Mouse (Mus musculus): ENCODE results near the gene Trp53rka. TPM values are rescaled to one million over a fixed set of nuclear protein-coding genes. Genes with fewer than 3 reads are reported as not detected.
A peak's percentile ranks its signal among the peaks of the same experiment; 100 is the strongest.

The Trp53rka gene
- total RNA-seq, 2 experiments from 2014 or later, result 19.5 to 23.3 TPM

DNA sequence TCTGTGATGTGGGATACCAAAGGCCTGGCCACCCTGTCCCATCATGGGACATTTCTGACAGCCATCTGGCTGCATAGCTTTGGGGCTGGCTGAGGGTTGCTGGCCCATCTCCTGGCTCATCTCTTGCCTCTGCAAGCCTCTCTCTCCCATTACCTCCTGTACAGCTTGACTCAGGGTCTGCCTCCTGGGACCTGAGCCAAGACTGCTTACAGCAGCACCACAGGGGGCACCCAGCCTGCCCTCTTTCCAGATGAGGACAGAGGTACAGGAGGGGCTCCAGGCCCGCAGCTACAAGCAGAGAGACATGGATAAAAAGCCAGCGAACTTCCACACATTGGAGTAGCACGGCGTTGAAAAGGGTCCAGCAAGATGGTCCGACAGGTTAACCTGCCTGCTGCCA, 6.7 kb downstream of the Trp53rka start:
- no peak for DNase-seq (ENCODE audit: low spot score in 2 of 2)

- DNase-seq (ENCODE audit: low spot score in 2 of 2), result no peak
Measured at GRCm38 (mm10) chr2:165485826-165486225, 7.3 kb downstream of the Trp53rka start.

DNA sequence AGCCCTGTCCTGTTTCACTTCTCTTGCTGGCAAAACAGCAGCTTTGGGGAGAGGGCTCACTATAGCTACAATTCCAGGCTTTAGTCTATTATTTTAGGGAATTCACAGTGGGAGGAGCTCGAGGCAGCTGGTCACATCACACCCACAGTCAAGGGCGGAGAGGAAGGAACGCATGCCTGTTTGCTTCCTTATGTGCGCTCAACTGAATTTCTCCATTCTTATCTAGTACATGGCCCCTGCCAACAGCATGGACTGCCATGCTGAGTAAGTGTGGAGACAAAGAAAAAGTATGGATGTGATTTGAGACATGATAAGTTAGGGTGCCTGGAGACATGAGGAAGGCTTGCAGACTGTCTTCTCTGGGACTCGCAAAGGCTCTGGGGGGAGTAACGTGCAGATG, 9.0 kb downstream of the Trp53rka start:
- DNase-seq (ENCODE audit: low spot score in 2 of 2), result no peak

- no peak for DNase-seq (ENCODE audit: low spot score in 2 of 2)
Measured at GRCm38 (mm10) chr2:165482003-165482402, 11.1 kb downstream of the Trp53rka start.

DNA sequence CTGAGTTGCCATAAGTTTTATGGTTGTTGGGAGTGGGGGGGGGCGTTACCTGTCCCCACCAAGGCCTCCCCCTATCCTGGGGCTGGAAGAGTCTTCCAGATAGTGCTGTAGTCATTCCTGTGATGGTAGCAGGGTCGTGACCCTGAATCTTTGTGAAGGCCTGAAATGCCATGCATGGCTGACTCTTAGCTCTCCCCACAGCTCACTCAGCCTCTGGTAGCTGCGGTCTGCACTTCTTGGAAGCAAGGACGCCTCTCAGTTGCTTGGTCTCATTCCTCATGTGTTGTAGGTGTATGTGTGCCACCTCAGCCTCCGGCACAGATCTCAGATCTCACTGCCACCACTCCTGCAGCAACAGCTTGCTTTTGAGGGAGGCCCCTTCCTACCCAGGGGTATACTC, 17.3 kb downstream of the Trp53rka start:
- no peak for DNase-seq (ENCODE audit: low spot score in 2 of 2)

- no peak for DNase-seq (ENCODE audit: low spot score in 2 of 2)
Measured at GRCm38 (mm10) chr2:165475412-165475811, 17.7 kb downstream of the Trp53rka start.

DNA sequence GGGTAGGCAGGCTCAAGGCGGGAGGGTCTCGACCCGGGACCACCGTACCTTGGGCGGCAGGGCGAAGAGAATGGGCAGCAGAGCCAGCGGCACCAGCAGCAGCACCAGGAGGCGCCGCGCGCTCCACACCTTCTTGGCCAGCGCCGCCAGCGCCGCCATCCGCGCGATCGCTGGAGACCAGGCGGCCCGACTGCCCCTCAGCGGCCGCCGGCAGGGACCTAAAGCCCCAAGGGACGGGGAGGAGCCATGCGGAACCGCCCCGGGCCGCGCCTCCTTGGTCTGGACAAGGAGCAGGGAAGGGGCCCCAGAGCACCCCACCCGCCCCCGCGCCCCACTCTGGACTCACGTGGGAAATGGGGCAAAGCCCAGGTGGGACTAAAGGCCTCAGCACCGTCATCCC, 20.1 kb downstream of the Trp53rka start, which contains the start of gene Slc13a3:
TSS of gene Slc13a3 (minus strand) at position 228 of the 400 bp plus-strand sequence.
- peak in 1 of 2 experiments; percentile 39 for DNase-seq (ENCODE audit: low spot score in 2 of 2)

- no peak for DNase-seq (ENCODE audit: low spot score in 2 of 2)
Measured at GRCm38 (mm10) chr2:165471943-165472342, 21.2 kb downstream of the Trp53rka start.

- DNase-seq (ENCODE audit: low spot score in 2 of 2), result peak in 1 of 2 experiments; percentile 23
Measured at GRCm38 (mm10) chr2:165470167-165470566, 23.0 kb downstream of the Trp53rka start.

DNA sequence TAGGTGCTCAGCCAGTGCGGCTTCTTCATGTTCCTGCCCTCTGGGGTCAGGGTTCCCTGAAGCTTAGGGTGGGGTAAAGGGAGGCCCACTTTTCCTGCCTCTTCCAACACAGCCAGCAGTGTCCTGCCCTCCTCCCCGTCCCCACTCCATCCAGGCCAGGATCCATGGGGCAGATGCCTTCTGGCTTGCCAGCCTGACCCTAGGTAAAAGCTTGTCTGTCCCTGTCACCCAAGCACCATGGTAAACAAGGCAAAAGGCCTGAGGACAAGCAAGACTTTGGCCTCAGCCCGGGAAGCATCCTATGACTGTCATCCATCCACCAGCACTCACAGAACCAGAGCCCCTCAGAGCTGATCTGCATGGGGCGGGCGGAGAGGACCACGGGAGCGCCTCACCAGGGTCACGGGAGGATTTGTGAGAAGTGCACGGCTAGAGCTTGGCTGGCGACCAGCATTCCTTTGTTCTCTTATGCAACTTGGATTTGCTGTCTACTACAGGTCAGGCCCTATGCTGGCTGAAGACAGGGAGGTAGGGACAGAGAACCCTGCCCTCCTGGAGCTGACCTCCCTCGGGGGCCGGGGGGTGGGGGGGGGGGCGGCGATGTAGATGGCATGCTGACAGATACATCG, 25.2 kb downstream of the Trp53rka start:
- no peak for DNase-seq (ENCODE audit: low spot score in 2 of 2)

DNA sequence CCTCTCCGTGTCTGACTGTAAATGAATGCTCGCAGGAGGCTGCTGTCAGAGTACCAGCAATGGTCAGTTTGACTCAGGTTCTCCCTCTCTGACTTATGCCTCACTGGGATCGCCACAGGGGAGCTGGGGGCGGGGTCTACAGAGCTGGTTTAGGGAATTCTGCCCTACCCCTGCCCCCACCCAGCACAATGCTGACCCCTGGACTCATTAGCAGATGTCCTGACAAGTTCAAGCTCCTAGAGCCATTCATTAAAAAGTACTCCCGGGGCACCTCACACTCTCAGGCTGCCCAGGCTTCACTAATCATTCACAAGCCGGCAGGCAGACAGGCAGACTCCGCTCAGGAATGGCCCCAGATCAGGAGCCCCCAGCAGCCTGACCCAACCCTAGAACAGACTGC, 33.5 kb downstream of the Trp53rka start:
- DNase-seq (ENCODE audit: low spot score in 2 of 2), result no peak

DNA sequence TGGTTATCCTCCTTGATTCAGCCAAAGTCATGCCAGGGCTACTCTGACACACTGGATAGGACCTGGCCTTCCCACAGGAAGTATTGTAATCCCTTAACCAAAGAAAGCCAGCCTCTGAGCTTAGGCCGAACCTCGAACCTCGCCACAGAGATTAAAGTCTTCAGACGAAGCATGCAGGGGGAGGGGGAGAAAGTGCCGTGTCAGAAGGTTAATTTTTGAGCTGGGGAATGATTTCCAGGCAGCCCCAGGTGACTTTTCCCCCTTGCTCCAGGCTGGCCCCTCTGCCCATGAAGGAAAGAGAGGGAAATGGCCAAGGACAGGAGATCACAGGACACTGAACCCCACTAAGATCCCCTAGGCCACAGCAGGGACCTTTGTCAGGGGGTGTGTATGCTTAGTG, 34.9 kb downstream of the Trp53rka start:
- no peak for DNase-seq (ENCODE audit: low spot score in 2 of 2)

DNA sequence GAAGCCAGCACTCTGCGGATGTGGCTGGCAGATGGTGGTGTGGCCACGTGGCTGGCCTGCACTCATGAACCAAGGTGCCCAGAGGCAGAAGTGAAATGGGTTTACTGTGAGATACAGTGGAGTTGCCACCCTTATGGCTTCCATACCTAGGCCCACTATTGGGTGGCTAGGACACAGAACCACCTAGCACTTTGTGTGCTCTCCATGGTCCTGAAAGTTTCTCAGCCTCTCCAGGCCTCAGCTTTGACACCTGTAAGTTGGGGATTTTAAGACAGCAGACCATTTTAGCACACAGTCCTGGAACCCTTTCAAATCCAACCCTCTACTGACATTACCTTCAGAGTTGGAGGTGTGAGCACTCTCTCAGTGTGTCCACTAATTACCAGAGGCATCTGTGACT, 36.4 kb downstream of the Trp53rka start:
- no peak for DNase-seq (ENCODE audit: low spot score in 2 of 2)

GRCm38 (mm10) chr2:165452730-165453693, 40.1 kb downstream of the Trp53rka start:
- no peak for DNase-seq (ENCODE audit: low spot score in 2 of 2)

DNA sequence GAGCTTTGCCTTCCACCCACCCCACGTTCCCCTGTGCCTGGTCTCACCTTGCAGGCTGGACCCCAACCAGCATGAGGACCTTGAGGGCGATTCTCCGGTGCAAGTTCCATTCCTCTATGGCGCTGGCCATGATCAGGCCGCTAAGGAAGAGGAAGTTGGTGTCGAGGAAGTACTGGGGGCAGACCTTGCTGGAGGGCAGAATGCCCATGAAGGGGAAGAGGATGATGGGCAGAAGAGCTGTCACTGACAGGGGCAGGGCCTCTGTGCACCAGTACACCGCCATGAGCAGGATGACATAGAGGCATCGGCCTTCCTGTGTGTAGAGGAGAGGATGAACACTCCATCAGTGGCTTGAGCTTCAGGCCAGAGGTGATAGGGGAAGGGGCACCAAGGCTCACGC, 44.6 kb downstream of the Trp53rka start:
- DNase-seq (ENCODE audit: low spot score in 2 of 2), result no peak

GRCm38 (mm10) chr2:165444861-165445260, 48.3 kb downstream of the Trp53rka start:
- no peak for DNase-seq (ENCODE audit: low spot score in 2 of 2)

DNA sequence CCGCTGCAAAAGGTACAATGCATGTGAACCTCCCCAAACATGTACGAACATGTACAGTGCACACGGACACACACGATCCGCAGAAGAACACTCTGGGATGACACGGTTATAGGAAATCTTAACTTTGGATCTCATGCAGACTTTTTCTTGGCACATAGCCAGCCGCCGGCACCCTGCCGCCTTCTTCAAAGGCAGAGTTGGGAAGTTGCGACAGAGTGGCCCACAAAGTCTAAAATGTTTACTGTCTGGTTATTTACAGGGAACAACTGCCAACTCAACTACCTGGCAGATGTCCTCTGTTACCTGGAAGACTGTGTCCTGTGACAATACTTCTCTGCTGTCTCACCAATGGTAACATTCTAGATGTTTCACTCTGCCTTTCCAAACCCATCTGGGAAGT, 50.1 kb downstream of the Trp53rka start:
- peak; percentile 20 to 38 for DNase-seq (ENCODE audit: low spot score in 2 of 2)

DNA sequence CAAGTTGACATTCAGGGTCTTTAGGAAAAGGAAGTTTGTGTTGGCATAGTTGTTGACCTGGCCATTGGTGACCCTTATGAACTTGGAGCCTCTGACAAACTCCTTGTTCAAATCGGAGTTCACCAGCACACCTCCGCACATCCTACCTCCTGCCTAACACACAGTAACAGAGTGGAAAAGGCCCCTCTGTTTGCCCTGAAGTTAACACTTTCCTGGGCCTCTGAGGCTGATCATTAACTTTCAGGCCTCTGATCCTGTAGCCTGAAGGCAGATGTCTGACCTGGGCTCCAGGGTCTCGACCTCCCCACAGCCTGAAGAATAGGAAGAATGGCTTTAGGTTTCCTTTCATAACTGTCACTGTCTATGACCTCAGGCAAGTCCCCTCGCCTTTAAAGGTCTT, 51.5 kb downstream of the Trp53rka start:
- DNase-seq (ENCODE audit: low spot score in 2 of 2), result no peak
